Mouse (Mus musculus): ENCODE data around the gene Creb3l2.

The Creb3l2 gene

DNA sequence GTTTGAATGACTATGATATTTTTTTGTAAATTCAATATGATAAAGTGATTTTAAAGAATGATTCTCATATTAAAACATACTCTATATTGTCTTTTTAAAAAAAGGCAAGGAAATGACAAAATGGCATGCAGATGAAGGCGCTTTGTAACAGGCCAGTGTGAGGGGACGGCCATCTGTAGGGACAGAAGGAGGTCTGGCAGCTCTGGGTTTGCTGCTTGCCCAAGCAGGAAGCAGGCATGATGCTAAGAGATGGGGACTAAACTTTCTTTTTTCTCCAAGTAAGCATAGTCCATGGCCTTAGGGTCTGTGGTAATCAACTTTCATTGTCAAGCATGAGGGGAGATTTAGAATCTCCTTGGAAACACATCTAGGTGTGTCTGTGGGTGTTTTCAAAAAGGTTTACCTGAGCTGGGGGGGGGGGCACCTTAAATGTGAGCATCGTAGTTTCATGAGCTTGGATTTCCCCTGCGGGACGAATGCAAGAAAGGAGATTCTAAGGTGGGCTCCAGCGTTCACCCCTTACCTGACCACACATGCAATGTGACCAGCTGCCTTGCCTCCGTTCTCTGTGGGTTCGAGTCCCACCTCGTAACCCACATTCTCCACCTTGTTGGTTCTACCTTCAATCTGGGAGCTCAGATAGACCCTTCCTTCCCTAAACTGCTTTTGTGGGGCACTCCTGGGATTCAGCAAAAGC is 115.9 kb downstream of the Creb3l2 start:
- DNase-seq (ENCODE audit: low read depth), result no peak

DNA sequence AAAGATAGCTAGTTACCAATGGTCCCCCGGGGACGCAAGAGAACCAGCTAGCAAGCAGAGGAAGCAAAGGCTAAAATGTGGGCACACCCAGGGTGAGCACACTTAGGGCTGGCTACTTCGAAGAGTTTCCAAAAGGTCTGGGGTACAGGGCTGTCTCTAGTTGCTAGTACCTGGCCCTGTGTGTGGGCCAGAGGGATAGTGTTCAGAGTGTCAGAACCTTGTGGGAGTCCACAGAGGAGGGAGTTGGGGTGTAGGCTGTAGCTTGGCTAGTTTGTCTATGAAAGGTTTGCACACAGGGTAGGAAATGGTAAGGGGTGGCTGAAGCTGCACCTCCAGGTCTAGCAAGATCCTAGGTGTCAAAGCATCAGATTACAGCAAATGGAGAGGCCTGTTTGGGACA is 116.9 kb downstream of the Creb3l2 start:
- no peak for DNase-seq (ENCODE audit: low read depth)

DNA sequence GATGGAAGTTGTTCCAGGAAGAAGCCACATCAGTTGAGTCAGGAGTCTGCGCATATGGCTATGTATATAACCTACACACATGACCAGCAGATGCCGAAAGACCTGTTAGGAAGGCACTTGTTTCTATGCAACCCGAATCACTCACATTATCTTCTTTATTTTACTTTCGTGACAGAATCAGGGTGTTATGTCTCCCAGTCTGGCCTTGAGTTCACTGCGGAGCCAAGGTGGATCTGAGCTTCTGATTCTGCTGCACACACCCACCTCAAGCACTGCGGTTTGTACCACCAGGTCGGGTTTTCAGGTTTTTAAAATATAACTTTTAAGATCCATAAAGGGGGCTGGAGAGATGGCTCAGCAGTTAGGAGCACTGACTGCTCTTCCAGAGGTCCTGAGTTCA is 119.3 kb downstream of the Creb3l2 start:
- no peak for DNase-seq (ENCODE audit: low read depth)

DNA sequence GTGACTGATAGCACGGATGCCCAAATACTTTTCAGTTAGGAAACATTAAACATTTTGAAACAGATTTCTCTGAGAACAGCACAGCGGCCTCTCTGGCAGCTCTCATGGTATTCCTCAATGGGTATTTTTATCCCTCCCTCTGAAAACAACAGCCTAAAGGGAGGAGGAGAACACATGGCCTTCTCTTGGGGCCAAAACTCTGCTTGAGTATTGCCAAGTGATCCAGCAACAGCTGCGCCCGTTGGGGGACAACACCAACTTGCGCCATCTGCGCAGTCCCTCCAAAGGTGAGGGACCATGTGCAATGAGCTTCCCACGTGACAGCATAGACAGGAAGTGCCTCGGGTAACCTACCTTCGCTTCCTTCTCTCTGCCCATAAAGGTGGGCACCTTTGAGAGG is 119.9 kb downstream of the Creb3l2 start:
- no peak for DNase-seq (ENCODE audit: low read depth)

DNA sequence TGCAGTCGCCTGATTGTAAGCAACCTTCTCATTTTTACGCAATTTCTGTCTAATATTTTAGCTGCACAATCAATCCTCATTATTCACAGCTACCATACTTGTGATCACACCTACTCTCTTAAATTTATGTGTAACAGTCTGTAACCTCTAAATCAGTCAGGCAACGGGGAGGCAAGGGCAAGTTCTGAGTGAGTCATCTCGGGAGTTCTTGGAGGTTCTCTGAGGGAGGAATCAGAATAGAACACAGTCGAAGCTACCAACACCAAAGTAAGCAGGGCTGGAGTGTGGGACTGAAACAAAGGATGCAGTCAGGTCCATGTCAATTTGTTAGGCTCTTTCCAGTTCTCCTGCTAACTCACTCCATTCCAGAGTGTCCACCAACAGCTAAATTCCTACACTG is 124.0 kb downstream of the Creb3l2 start:
- no peak for DNase-seq (ENCODE audit: low read depth)

GRCm38 (mm10) chr6:37315440-37315839 is 126.5 kb downstream of the Creb3l2 start:
- no peak for DNase-seq (ENCODE audit: low read depth)

DNA sequence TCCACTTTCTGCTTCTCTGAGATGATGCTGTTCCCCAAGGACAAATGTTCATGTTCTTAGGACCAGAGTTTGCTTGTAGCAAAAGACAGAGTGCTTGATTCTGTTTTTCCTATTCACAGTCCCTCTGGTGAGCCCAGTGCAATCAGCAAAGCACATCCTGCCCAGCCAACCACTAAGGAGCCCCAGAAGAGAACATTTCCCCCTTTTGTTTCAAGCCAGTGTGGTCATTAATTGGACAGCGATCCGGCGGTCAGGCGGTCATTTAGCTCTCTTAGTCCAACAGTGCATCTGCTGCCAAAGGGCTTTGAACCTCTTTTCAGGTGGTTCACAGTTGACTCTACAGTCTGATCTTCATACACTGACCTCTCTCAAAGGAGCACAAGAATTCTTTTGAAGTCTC is 131.3 kb downstream of the Creb3l2 start:
- no peak for DNase-seq (ENCODE audit: low read depth)

DNA sequence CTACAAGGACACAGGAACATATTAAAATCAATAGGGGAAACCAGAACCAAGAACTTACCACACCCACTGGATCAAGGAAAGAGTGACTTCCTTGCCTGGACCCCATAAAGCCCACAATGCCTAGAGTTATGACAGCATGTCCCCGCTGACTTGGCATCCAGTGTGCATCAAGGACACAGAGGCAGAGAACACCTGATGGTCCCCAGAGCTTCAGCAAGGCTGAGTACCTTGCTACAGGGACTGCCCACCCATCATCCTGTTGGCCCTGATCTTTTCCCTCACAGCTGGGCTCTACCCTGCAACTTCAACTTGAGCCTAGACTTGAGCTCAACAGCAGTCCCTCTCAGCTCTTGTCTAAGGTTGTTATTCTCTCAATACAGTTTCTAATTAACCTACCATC is 135.3 kb downstream of the Creb3l2 start:
- no peak for DNase-seq (ENCODE audit: low read depth)

- no peak for DNase-seq (ENCODE audit: low read depth)
Measured at GRCm38 (mm10) chr6:37300492-37300891, 141.5 kb downstream of the Creb3l2 start.

GRCm38 (mm10) chr6:37299562-37300390 is 142.2 kb downstream of the Creb3l2 start, which contains the start of gene Dgki:
Dgki (minus strand) TSS chr6:37300184.
- DNase-seq (ENCODE audit: low read depth), result peak; percentile 7

DNA sequence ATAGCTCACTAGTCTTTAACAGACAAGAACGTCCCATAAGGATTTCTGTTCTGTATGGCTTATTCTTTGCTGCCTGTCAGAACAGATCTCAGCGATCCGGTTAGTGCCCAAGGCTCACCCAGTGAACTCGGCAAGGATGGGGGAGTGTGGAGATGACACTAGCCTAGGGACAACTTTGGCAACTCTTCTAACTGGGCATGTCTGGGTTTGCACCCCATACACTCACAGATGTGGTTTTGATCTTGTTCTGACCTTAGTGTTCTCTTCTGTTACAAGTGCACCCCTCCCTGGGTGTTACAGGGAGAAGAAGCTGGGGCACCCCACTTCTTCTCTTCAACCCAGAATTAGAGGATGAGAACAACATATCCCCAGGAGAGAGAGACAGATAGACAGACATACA is 143.0 kb downstream of the Creb3l2 start:
- DNase-seq (ENCODE audit: low read depth), result no peak

GRCm38 (mm10) chr6:37297744-37298482 is 144.0 kb downstream of the Creb3l2 start:
- DNase-seq (ENCODE audit: low read depth), result no peak

- no peak for DNase-seq (ENCODE audit: low read depth)
Measured at GRCm38 (mm10) chr6:37292068-37292467, 149.9 kb downstream of the Creb3l2 start.

DNA sequence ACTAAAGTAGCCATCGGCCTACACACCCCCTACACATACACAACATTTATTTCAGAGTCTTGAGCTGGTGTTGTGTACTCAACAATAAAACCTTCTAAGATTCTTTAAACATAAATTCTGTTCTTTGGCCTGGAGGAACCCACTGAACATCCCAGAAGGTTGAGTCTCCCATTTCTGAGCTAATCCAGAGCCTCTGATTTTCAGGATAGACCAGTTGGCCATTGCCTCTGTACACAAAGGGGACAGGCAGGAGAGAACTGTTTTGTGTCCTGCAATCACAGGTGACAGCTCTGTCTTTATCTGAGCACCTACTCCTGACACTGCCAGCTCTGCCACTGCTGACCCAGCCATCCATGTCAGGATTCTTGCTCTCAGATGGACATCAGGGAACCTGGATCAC is 150.8 kb downstream of the Creb3l2 start:
- no peak for DNase-seq (ENCODE audit: low read depth)

DNA sequence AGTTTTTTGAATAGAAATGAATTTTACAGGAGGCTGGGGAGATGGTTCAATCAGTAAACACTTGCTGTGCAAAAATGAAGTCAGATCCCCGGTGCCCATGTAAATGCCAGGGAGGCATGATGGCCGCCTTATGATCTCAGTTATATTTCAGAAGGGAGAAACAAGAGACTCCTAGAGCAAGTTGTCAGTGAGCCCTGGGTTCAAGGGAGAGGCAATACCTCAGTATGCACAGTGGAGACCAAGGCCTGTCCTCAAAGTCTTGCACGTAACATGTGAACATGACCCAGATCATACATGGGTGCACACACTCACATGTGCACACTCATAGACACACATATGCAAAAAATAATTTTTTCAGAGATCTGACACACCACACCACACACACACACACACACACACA is 151.3 kb downstream of the Creb3l2 start:
- no peak for DNase-seq (ENCODE audit: low read depth)

- no peak for DNase-seq (ENCODE audit: low read depth)
Measured at GRCm38 (mm10) chr6:37286134-37286533, 155.8 kb downstream of the Creb3l2 start.

GRCm38 (mm10) chr6:37284879-37285278 is 157.1 kb downstream of the Creb3l2 start:
- no peak for DNase-seq (ENCODE audit: low read depth)

DNA sequence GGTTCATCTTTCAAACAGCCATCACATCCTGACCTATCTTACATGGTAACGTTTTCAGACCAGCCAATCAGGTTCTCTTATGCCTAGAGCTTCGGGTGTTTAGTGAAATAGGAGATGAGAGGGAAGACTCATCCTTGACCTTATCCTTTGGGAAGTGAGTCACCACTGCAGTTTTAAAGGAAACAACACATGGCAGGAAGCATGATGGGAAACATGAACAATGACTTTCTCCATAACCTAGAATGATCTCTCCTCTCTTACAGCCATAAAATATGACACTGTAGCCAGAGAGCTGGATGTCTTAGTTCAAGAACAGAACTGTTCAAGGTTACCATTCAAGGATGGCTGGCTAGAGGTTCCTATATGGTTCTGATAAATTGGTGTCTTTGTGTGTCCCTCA is 158.6 kb downstream of the Creb3l2 start:
- DNase-seq (ENCODE audit: low read depth), result no peak

DNA sequence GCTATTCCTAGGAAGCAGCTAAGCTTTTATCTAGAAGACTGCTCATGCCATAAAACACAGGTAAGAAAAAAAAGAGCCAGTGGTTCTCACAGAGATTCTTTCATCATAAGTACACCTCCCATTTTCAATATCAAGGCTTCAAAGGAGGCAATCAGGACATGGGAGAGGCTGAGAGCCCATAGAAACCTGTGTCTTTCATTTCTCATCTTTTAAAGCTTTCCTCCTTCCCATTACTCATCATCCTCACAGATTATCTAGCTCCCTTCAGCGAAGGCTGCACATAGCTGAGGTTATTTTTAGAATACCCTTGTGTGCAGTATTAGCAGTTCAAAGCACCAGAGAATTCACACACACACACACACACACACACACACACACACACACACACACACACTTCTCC is 159.3 kb downstream of the Creb3l2 start:
- no peak for DNase-seq (ENCODE audit: low read depth)
